Mouse (Mus musculus) myocyte (in vitro differentiated cells): ENCODE data around the gene Lcp1. TPM values are rescaled to one million over a fixed set of nuclear protein-coding genes. Genes with fewer than 3 reads are reported as not detected.
A peak's percentile ranks its signal among the peaks of the same experiment; 100 is the strongest.

Source experiments
- H3K27me3 ChIP-seq: one replicate; pipeline ENCODE4 v1.6.1; 2011; ENCODE audit not compliant: control insufficient read depth, insufficient read depth, insufficient read length
- H3K36me3 ChIP-seq: one replicate; pipeline ENCODE4 v1.6.1; 2011; ENCODE audit not compliant: control insufficient read depth, insufficient read depth
- H3K4me2 ChIP-seq: one replicate; pipeline ENCODE4 v1.6.1; 2011; ENCODE audit warnings: low read depth, control low read depth
- H3K4me3 ChIP-seq: one replicate; pipeline ENCODE4 v1.5.1; 2011; ENCODE audit warnings: mild to moderate bottlenecking, control low read depth, moderate library complexity
- H3K79me2 ChIP-seq: one replicate; pipeline ENCODE4 v1.6.1; 2011; ENCODE audit not compliant: control insufficient read depth, insufficient read depth
- H3ac ChIP-seq: one replicate; pipeline ENCODE4 v1.6.1; 2011; ENCODE audit not compliant: control insufficient read depth, insufficient read length
- CEBPB ChIP-seq: IDR thresholded peaks from 2 replicates; pipeline ENCODE4 v1.6.1; 2011; ENCODE audit warnings: mild to moderate bottlenecking, moderate library complexity; ENCODE audit not compliant: poor library complexity, insufficient read depth, severe bottlenecking
- E2F4 ChIP-seq: IDR thresholded peaks from one replicate; pipeline ENCODE4 v1.6.1; 2011; ENCODE audit warnings: mild to moderate bottlenecking, control low read depth, moderate library complexity; ENCODE audit not compliant: insufficient read depth
- MAX ChIP-seq: IDR thresholded peaks from one replicate; pipeline ENCODE4 v1.6.1; 2011; ENCODE audit warnings: low read depth, mild to moderate bottlenecking, control low read depth
- MYOD1 ChIP-seq, 3 experiments: IDR thresholded peaks; one replicate each; pipeline ENCODE4 v1.6.1; 2011; ENCODE audit warnings: control low read depth in 2 of 3, low read depth in 2 of 3, mild to moderate bottlenecking in 2 of 3, moderate library complexity in 1 of 3; ENCODE audit not compliant: insufficient read length in 2 of 3, control insufficient read depth in 1 of 3
- MYOG ChIP-seq, 3 experiments: IDR thresholded peaks; one replicate each; pipeline ENCODE4 v1.6.1; 2011; ENCODE audit warnings: control low read depth in 2 of 3, low read depth in 2 of 3, mild to moderate bottlenecking in 2 of 3; ENCODE audit not compliant: insufficient read length in 2 of 3, control insufficient read depth in 1 of 3, insufficient read depth in 1 of 3
- POLR2A ChIP-seq: IDR thresholded peaks from one replicate; pipeline ENCODE4 v1.6.1; 2011; ENCODE audit warnings: low read depth, mild to moderate bottlenecking, control low read depth, moderate library complexity; ENCODE audit not compliant: insufficient read length
- POLR2AphosphoS2 ChIP-seq: IDR thresholded peaks from one replicate; pipeline ENCODE4 v1.6.1; 2011; ENCODE audit warnings: low read depth, control low read depth; ENCODE audit not compliant: insufficient read length
- REST ChIP-seq: IDR thresholded peaks from one replicate; pipeline ENCODE4 v1.6.1; 2011; ENCODE audit warnings: mild to moderate bottlenecking, control low read depth, moderate library complexity; ENCODE audit not compliant: insufficient read depth, insufficient read length
- SRF ChIP-seq: IDR thresholded peaks from one replicate; pipeline ENCODE4 v1.6.1; 2011; ENCODE audit warnings: low read depth; ENCODE audit not compliant: control insufficient read depth, insufficient read length
- TCF12 ChIP-seq: IDR thresholded peaks from one replicate; pipeline ENCODE4 v1.6.1; 2011; ENCODE audit warnings: mild to moderate bottlenecking, control low read depth; ENCODE audit not compliant: poor library complexity, insufficient read depth, severe bottlenecking
- TCF3 ChIP-seq: IDR thresholded peaks from one replicate; pipeline ENCODE4 v1.6.1; 2011; ENCODE audit warnings: low read depth, control low read depth; ENCODE audit not compliant: insufficient read length
- USF1 ChIP-seq: IDR thresholded peaks from one replicate; pipeline ENCODE4 v1.6.1; 2011; ENCODE audit warnings: low read depth, mild to moderate bottlenecking, control low read depth, moderate library complexity
- polyA plus RNA-seq: library from polyadenylated mRNA; unstranded; fragments of >200 nt; fragmentation: generic; extraction: Trizol; gene quantifications from one replicate; pipeline ENCODE4 v1.2.1, GENCODE M21; 2012; ENCODE audit warnings: missing spikeins

The Lcp1 gene
- polyA plus RNA-seq, result not detected

- H3K36me3 ChIP-seq, result no peaks in the 10 kb centered on the region
- no peak within 1 kb of the TSS for H3ac ChIP-seq
- TF ChIP-seq MAX (no peak), USF1 (no peak), CEBPB (no peak)
- no peak within 1 kb of the TSS for H3K4me3 ChIP-seq
- H3K79me2 ChIP-seq, result no peaks in the 10 kb centered on the region
- peaks cover 13% of the 10 kb centered on the region for H3K27me3 ChIP-seq
- peak within 1 kb of the TSS; percentile 34 for H3K4me2 ChIP-seq
These were observed at the start of gene Lcp1, which contains the start of gene Lrrc63 for GRCm38 (mm10) chr14:75130501-75131318. TSS of gene Lcp1 (plus strand) at chr14:75131101. TSS of gene Lrrc63 (minus strand) at chr14:75130881.

DNA sequence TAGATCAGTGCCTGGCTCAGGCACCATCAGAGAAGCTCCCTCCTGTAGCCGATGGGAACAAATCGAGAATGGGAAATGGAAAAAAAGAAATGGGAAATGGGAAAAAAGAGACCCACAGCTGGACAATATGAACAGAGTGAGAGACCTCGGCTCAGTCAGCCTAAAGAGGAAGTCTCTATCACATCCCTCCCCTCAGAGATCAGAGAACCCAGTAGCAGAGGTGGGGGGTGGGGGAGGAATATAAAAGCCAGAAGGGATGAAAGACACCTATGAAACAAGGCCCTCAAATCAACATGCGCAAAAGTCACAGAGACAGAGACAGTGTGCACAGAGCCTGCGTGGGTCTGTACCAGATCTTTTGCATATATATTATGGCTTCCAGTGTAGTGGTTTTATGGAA, 27.9 kb upstream of the Lcp1 start:
- Histone ChIP-seq H3K79me2 (no peaks in the 10 kb centered on the region), H3K27me3 (peaks cover 7% of the 10 kb centered on the region), H3K36me3 (no peaks in the 10 kb centered on the region), H3K4me2 (no peak overlapping the region), H3K4me3 (no peak overlapping the region), H3ac (no peak overlapping the region)
- TF ChIP-seq MYOD1 (IDR thresholded peaks at IDR 0.05; ENCODE audit: control insufficient read depth in 1 of 3, insufficient read length in 2 of 3, low read depth in 2 of 3), result no peak
- no peak for TF ChIP-seq POLR2A
- no peak for TF ChIP-seq TCF12
- no peak for TF ChIP-seq TCF3
- no peak for TF ChIP-seq E2F4
- no peak for TF ChIP-seq CEBPB
- no peak for TF ChIP-seq REST
- no peak for TF ChIP-seq MAX
- TF ChIP-seq SRF, result no peak
- no peak for TF ChIP-seq POLR2AphosphoS2
- no peak for TF ChIP-seq MYOG (IDR thresholded peaks at IDR 0.05; ENCODE audit: control insufficient read depth in 1 of 3, insufficient read depth in 1 of 3, insufficient read length in 2 of 3, low read depth in 2 of 3)
- TF ChIP-seq USF1, result no peak

- no peaks in the 10 kb centered on the region for H3K36me3 ChIP-seq
- TF ChIP-seq POLR2AphosphoS2 (no peak), MYOG (IDR thresholded peaks at IDR 0.05; ENCODE audit: control insufficient read depth in 1 of 3, insufficient read depth in 1 of 3, insufficient read length in 2 of 3, low read depth in 2 of 3) (no peak)
These were observed 9.2 kb upstream of the Lcp1 start for GRCm38 (mm10) chr14:75121658-75122057.

GRCm38 (mm10) chr14:75131324-75131935, 529 bp downstream of the Lcp1 start:
- Histone ChIP-seq H3K36me3 (no peaks in the 10 kb centered on the region), H3ac (no peak overlapping the region), H3K4me3 (no peak overlapping the region), H3K79me2 (no peaks in the 10 kb centered on the region), H3K4me2 (no peak overlapping the region), H3K27me3 (peaks cover 13% of the 10 kb centered on the region)
- TF ChIP-seq POLR2AphosphoS2 (no peak), TCF3 (no peak), MAX (no peak), REST (no peak), USF1 (no peak), SRF (no peak), MYOD1 (IDR thresholded peaks at IDR 0.05; ENCODE audit: control insufficient read depth in 1 of 3, insufficient read length in 2 of 3, low read depth in 2 of 3) (no peak), MYOG (IDR thresholded peaks at IDR 0.05; ENCODE audit: control insufficient read depth in 1 of 3, insufficient read depth in 1 of 3, insufficient read length in 2 of 3, low read depth in 2 of 3) (no peak), POLR2A (no peak), CEBPB (no peak), E2F4 (no peak), TCF12 (no peak)

More at GRCm38 (mm10) chr14:75121658-75122057, 9.2 kb upstream of the Lcp1 start:
- Histone ChIP-seq H3K27me3 (no peaks in the 10 kb centered on the region), H3ac (no peak overlapping the region), H3K4me2 (no peak overlapping the region), H3K79me2 (no peaks in the 10 kb centered on the region), H3K4me3 (no peak overlapping the region)
